Mouse (Mus musculus) liver, embryonic 16.5 days (tissue): ENCODE data around the gene Duxbl1. TPM values are rescaled to one million over a fixed set of nuclear protein-coding genes. Genes with fewer than 3 reads are reported as not detected.
"Not testable (repeated sequence)": the region's sequence is repeated elsewhere in the genome, so short reads cannot be mapped to it uniquely, and the experiment has no call there.

Source experiments
- ATAC-seq: fragments of 200-750 bp; cut with Nextera tagmentation; 2 replicates; pipeline ENCODE4 v1.8.0; 2017; ENCODE audit warnings: low read depth, mild to moderate bottlenecking, moderate number of reproducible peaks, moderate library complexity
- H3K27ac ChIP-seq: fragments of 300-500 bp; sonication (generic); 2 replicates; pipeline ENCODE4 v1.5.1; 2014; ENCODE audit warnings: mild to moderate bottlenecking, low read length
- H3K27me3 ChIP-seq: fragments of 300-500 bp; sonication (generic); 2 replicates; pipeline ENCODE4 v1.6.1; 2014; ENCODE audit warnings: low read depth, low read length, mixed read lengths; ENCODE audit not compliant: control insufficient read depth, insufficient read depth
- H3K36me3 ChIP-seq: fragments of 300-500 bp; sonication (generic); 2 replicates; pipeline ENCODE4 v1.6.1; 2014; ENCODE audit warnings: mild to moderate bottlenecking; ENCODE audit not compliant: control insufficient read depth, insufficient read depth
- H3K4me1 ChIP-seq: fragments of 300-500 bp; sonication (generic); 2 replicates; pipeline ENCODE4 v1.6.1; 2014; ENCODE audit warnings: low read depth, low read length, mixed read lengths; ENCODE audit not compliant: control insufficient read depth
- H3K4me2 ChIP-seq: fragments of 300-500 bp; sonication (generic); 2 replicates; pipeline ENCODE4 v1.6.1; 2014; ENCODE audit warnings: low read depth, low read length, mixed read lengths
- H3K4me3 ChIP-seq: fragments of 300-500 bp; sonication (generic); 2 replicates; pipeline ENCODE4 v1.5.1; 2014; ENCODE audit warnings: low read depth, mild to moderate bottlenecking, low read length
- H3K9ac ChIP-seq: fragments of 300-500 bp; sonication (generic); 2 replicates; pipeline ENCODE4 v1.6.1; 2014; ENCODE audit warnings: low read depth, low read length
- H3K9me3 ChIP-seq: fragments of 300-500 bp; sonication (generic); replicated peaks from 2 replicates; pipeline ENCODE4 v1.6.1; 2016; ENCODE audit warnings: low read length; ENCODE audit not compliant: control insufficient read depth
- WGBS: fragments of 180-500 bp; shearing (Covaris S2); extraction: QIAGEN DNeasy Blood & Tissue Kit; methylation state at CpG from one replicate; pipeline ENCODE4 v1.1.7; 2014; ENCODE audit not compliant: insufficient replicate concordance; 5-methylcytosine and 5-hydroxymethylcytosine counted together
- polyA plus RNA-seq: library from polyadenylated mRNA; unstranded; fragments of >200 nt; fragmentation: Nextera tagmentation; extraction: Ambion mirVana; gene quantifications from 2 replicates; pipeline ENCODE4 v1.2.1, GENCODE M21; 2015

Duxbl1 gene
- 0.04 TPM in 1 of 2 replicates, not detected in the other for polyA plus RNA-seq

DNA sequence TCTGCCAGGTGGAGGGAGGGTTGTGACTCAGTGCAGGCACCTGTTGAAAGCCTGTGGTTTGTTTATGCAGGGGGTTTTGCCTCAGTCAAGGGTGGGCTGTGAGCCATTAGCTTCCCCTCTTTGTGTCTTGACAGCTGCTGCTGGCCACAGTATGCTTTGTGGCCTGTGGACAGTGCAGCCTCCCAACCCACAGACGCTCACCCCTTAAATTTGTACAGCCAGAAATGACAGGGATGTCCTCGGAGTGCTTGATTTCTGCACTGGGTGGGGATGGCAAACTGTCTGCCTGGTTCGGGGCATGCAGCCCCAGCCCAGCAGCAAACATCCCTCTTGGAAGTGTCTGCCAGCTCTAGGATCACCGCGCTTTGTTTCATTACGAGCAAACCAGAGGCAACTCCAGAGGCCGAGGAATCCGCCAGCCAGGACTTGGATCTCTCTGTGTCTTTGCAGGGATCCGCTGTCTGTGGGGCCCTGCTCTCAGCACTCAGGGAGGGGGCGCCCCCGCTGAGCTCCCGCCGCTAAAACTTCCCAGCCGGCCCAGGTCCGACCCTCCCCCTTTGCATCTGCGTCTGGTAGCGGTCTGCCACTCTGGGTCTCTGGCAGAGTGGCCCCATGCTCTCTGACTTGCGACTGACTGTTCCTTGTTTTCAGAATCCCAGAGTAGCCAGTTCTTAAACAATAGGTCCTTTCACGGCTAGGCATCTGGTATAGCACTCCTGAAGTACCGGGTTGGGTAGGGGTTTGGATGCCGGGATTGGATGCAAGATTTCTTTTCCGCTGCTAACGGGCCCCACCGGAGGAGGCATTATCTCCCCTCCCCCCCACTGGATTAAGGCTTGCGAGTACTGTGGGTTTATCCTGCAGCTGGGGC lies at the start of gene Duxbl1:
Gene Duxbl1 (plus strand): TSS at position 207 of the 871 bp plus-strand sequence.
- ATAC-seq, H3K27ac ChIP-seq: not testable (repeated sequence)
- WGBS, result no CpG with 5 or more reads among the region's 25 CpGs

DNA sequence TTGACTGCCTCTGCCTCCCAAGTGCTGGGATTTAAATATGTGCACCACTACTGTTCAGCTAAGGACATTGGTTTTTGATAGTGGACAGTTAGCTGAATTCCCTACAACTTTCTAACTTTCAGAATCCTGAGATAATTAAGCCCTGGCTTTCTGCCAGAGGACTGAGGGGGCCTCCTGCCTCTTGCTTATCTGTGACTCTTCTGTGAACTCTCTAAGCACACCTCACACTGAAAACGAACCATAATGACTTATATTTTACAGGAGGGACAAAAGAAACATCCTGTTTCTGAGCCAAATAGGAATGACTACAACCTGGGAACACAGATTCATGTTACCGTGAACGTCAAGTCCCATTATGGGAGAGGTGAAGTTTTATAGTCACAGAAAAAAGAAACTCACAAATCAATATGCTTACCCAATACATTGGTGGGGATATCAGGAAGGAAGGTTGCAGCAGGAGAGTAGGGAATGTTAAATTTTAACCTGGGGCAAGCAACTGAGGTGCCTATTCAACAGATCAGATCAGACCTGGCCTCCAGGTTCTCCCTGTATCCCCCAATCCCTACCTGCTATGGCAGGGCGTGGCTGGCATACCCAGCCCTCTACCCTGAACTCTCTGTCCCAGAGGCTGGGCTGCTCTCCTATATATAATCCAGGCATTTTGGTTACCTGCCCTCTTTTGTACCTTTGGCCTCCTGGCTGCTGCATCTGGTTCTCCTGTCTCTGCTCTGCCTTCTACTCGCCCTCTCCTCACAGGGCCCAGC lies 41.3 kb upstream of the Duxbl1 start:
- H3K4me1 ChIP-seq, H3K27ac ChIP-seq, H3K9me3 ChIP-seq, H3K4me2 ChIP-seq, H3K4me3 ChIP-seq, H3K9ac ChIP-seq, H3K27me3 ChIP-seq, H3K36me3 ChIP-seq: not testable (repeated sequence)
- no CpG with 5 or more reads among the region's 5 CpGs for WGBS
- ATAC-seq, result peak; percentile 94

More for the DNA sequence above, at the start of gene Duxbl1:
- H3K27me3 ChIP-seq, H3K9ac ChIP-seq, H3K36me3 ChIP-seq, H3K4me3 ChIP-seq, H3K4me2 ChIP-seq, H3K4me1 ChIP-seq, H3K9me3 ChIP-seq: not testable (repeated sequence)

DNA sequence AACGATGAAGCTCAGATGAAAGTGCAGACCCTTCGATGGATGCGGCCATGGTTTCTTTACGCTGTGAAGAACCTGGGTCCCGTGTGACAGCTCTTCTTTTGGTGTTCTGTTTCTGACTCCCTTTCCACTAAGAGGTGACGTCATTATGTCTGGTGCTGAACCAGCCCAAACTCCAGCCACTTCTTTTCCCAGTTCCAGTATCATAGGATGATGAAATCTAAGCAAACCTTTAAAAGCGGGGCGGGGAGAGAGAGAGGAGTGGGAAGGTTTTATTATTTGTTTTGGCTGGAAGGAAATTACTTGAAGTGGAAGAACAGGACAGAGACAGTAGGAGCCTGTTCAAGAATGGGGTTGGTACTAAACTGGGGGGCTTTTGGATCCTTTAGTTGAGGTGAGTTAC lies 40.4 kb upstream of the Duxbl1 start, which contains the start of gene Cphx1:
Gene Cphx1 (plus strand): TSS at position 301 of the 400 bp plus-strand sequence.
- H3K36me3 ChIP-seq, H3K9me3 ChIP-seq, H3K4me1 ChIP-seq, ATAC-seq, H3K27ac ChIP-seq, H3K27me3 ChIP-seq, H3K4me3 ChIP-seq, H3K4me2 ChIP-seq, H3K9ac ChIP-seq: not testable (repeated sequence)
- no CpG with 5 or more reads among the region's 8 CpGs for WGBS

DNA sequence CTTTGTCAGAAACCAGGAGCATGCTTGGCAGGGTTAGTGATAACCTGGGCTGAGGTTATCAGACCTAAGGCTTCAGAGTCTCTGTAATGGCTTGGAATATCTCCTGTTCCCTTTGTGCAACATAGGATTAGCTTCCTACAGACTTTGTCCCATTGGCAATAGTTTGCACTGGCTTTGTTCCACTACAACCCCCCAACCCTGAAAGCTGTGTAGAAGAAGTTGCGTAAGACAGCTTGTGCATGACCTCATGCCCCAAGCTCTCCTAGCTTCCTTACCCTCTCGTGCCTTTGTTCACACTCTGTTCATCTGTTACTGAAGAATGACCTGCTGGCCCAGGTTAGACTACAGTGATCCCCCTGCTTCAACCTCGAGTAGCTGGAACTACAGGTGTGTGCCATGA lies 20.5 kb upstream of the Duxbl1 start:
- H3K27me3 ChIP-seq, H3K9ac ChIP-seq, H3K27ac ChIP-seq, H3K9me3 ChIP-seq, H3K36me3 ChIP-seq, H3K4me1 ChIP-seq, H3K4me3 ChIP-seq, H3K4me2 ChIP-seq: not testable (repeated sequence)
- ATAC-seq, result peak; percentile 51; the same call in 1 of the 2 replicates
- no CpG with 5 or more reads among the region's 3 CpGs for WGBS

DNA sequence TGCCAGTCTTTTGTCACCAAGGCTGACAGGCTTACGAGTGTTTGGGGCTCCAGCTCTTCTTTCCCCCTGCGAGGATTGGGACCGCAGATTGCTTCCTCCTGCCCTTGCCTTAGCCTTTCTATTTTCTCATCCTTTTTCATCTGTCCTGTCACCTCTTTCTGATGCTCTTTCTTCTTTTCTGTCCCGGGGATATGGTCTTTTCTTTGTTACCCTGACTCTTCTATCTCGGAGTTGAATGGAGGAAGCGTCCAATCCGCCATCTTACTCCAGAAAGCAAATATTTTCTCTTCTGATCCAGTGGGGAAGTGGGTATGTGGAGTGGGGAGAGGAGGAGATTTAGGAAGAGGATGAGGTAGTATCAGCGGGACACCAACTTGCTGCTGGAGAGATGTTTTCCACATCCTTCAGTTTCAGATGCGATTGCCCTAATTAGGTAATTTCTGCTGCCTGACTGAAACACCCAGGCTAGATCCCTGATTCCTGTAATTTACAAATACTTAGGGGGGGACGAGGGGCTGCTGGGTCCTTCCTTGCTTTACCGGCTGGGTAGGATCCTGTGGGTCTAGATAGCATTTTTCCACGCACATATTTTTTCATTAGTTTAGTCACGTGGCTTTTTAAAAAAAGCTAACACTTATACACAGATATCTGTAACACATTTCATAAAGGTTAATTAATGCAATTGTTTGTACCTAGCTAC lies 1.0 kb downstream of the Duxbl1 start:
- H3K36me3 ChIP-seq, H3K4me2 ChIP-seq, H3K27me3 ChIP-seq, H3K9ac ChIP-seq, H3K27ac ChIP-seq, H3K9me3 ChIP-seq, H3K4me1 ChIP-seq, ATAC-seq, H3K4me3 ChIP-seq: not testable (repeated sequence)
- WGBS, result 5% methylated on average over 6 of the region's 13 CpGs

DNA sequence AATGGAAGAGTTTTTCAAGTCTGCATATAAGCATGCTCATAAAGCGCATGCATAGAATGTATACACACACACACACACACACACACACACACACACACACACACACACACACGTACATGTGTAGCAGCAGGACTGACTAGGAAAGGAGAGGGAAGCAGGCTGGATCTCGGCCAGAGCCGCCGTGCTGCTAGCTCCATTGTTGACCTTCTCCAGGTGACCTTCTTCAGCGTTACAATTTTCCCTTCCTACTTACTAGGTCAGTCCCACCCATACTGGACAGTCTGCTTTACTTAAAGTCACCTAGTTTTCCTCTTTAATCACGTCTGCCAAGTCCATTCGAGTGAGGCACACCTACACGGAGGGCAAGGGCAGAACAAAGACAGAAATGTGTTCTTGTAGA lies 3.5 kb downstream of the Duxbl1 start:
- not testable (repeated sequence) for H3K9ac ChIP-seq, H3K4me1 ChIP-seq, ATAC-seq, H3K9me3 ChIP-seq, H3K27ac ChIP-seq, H3K4me2 ChIP-seq, H3K27me3 ChIP-seq, H3K4me3 ChIP-seq, H3K36me3 ChIP-seq
- WGBS, result 61% methylated on average over 5 of the region's 9 CpGs

DNA sequence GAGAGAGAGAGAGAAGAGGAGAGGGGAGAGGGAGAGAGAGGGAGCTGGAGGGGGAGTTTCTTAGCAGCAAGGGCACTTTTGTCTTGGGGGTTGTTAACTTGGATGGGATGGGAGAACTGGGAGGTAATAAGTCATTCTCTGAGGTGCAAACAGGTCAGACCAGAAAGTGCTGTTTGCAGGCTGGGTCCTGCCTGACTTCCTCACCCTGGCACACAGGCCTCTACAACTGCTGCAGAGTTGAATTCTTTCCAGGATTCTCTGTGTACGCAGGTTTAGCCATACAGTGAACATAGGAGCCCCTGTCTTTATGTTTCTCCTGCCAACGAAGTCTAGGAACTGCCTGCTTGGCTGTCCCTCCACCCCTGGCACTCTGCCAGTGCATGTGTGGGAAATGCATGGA lies 29.1 kb downstream of the Duxbl1 start:
- not testable (repeated sequence) for H3K27ac ChIP-seq, H3K4me3 ChIP-seq, H3K27me3 ChIP-seq, ATAC-seq, H3K4me2 ChIP-seq, H3K36me3 ChIP-seq, H3K9ac ChIP-seq, H3K9me3 ChIP-seq, H3K4me1 ChIP-seq
- no CpG with 5 or more reads among the region's 2 CpGs for WGBS

DNA sequence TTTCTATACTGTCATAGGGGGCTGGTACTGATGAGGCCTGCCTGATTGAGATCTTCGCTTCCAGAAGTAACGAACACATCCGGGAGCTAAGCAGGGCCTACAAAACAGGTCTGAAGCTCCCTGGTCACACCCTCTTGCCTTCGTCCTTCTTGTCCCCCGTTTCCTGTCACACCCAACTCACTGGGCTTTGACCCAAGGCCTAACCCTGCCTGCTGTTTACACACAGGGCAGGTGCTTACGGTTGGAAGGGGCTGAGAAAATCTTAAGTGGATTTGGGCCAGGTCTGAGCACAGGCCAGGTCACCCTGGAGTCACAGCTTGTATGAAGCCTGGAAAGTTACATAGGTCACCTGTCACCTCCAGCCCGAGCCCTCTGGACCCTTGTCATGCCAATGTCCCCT lies 38.0 kb downstream of the Duxbl1 start:
- H3K27ac ChIP-seq, H3K27me3 ChIP-seq, H3K9ac ChIP-seq, H3K36me3 ChIP-seq, H3K4me2 ChIP-seq, H3K9me3 ChIP-seq, ATAC-seq, H3K4me3 ChIP-seq, H3K4me1 ChIP-seq: not testable (repeated sequence)
- WGBS, result no CpG with 5 or more reads among the region's 7 CpGs
